Mouse (Mus musculus): ENCODE results near the gene Fam173b. TPM values are rescaled to one million over a fixed set of nuclear protein-coding genes. Genes with fewer than 3 reads are reported as not detected.
A peak's percentile ranks its signal among the peaks of the same experiment; 100 is the strongest.

The Fam173b gene
- total and polyA plus RNA-seq, 3 experiments: 24.5 to 33.8 (median 32.1) TPM

GRCm38 (mm10) chr15:31595651-31596050, 6.0 kb upstream of the Fam173b start:
- Histone ChIP-seq H3K27me3 (replicated peaks) (no peaks in the 10 kb centered on the region), H3K79me2 (replicated peaks; ENCODE audit: control insufficient read depth, extremely low read depth, insufficient read depth, poor library complexity, severe bottlenecking) (peaks cover 50% of the 10 kb centered on the region), H3K36me3 (replicated peaks in 1 of 2; ENCODE audit: control insufficient read depth in 1 of 2, insufficient read depth in 1 of 2, low read length in 1 of 2) (peaks cover 63 to 92% of the 10 kb centered on the region in 2 experiments), H3K4me2 (ENCODE audit: insufficient read depth, low read depth, poor library complexity, severe bottlenecking) (no peak overlapping the region), H3K27ac (ENCODE audit: insufficient read depth, low read depth) (no peak overlapping the region), H3K4me3 (replicated peaks in 1 of 3; ENCODE audit: low read depth in 2 of 3, low read length in 2 of 3, poor library complexity in 1 of 3) (no peak overlapping the region), H3K9ac (ENCODE audit: insufficient read depth, low read depth) (no peak overlapping the region), H3K4me1 (ENCODE audit: control insufficient read depth in 1 of 2, insufficient read depth in 2 of 2) (peaks cover 6 to 50% of the 10 kb centered on the region in 2 experiments), H3K9me3 (replicated peaks; ENCODE audit: low read length) (no peaks in the 10 kb centered on the region)
- DNase-seq (ENCODE audit: extremely low read depth): no peak
- dilution Hi-C loops (cut with MboI; ENCODE audit: extremely low pct_ligation_motif_present, extremely low pct_unique_long_range_greater_than_20kb, low sequenced_read_pairs) (no loop called here), in situ Hi-C loops (cut with MboI; ENCODE audit: low pct_ligation_motif_present, low pct_unique_long_range_greater_than_20kb, low sequenced_read_pairs) (no loop called here)
- no peak for TF ChIP-seq CHD1 (IDR thresholded peaks at IDR 0.05; ENCODE audit: low read depth, low read length)
- no peak for TF ChIP-seq MAZ (IDR thresholded peaks at IDR 0.05; ENCODE audit: low read depth, low read length)
- TF ChIP-seq RAD21 (IDR thresholded peaks at IDR 0.05; ENCODE audit: low read depth, low read length): no peak
- TF ChIP-seq POLR2A (IDR thresholded peaks at IDR 0.05; ENCODE audit: low read depth, low read length): no peak
- TF ChIP-seq JUND (conservative IDR thresholded peaks at IDR 0.05; ENCODE audit: low read depth, low read length): no peak
- TF ChIP-seq CTCF (conservative IDR thresholded peaks at IDR 0.05 in 1 of 2, IDR thresholded peaks at IDR 0.05 in 1 of 2; ENCODE audit: low read depth in 2 of 2, low read length in 2 of 2): no peak
- no peak for TF ChIP-seq TBP (conservative IDR thresholded peaks at IDR 0.05; ENCODE audit: low read depth, low read length)
- no peak for TF ChIP-seq GABPA (IDR thresholded peaks at IDR 0.05; ENCODE audit: insufficient replicate concordance, low read depth, low read length)
- TF ChIP-seq TCF12 (IDR thresholded peaks at IDR 0.05; ENCODE audit: low read depth, low read length): no peak
- no peak for TF ChIP-seq JUN (IDR thresholded peaks at IDR 0.05; ENCODE audit: insufficient read depth, low read depth, low read length)
- no peak for TF ChIP-seq EP300 (IDR thresholded peaks at IDR 0.05; ENCODE audit: low read length)
- TF ChIP-seq USF2 (conservative IDR thresholded peaks at IDR 0.05; ENCODE audit: low read depth, low read length): no peak
- no peak for TF ChIP-seq ETS1 (conservative IDR thresholded peaks at IDR 0.05; ENCODE audit: low read depth, low read length)
- TF ChIP-seq MYC (IDR thresholded peaks at IDR 0.05; ENCODE audit: low read depth, low read length): no peak
- no peak for TF ChIP-seq IRF4 (IDR thresholded peaks at IDR 0.05; ENCODE audit: low read depth, low read length)
- no peak for TF ChIP-seq POLR2AphosphoS2 (IDR thresholded peaks at IDR 0.05; ENCODE audit: low read depth, low read length)
- no peak for TF ChIP-seq BHLHE40 (IDR thresholded peaks at IDR 0.05; ENCODE audit: low read depth, low read length)

GRCm38 (mm10) chr15:31599834-31600233, 1.8 kb upstream of the Fam173b start:
- TF ChIP-seq SIN3A (IDR thresholded peaks at IDR 0.05; ENCODE audit: low read length) (0 out of 2 replicates have a peak, but pooled peaks have one; percentile 20), MYC (IDR thresholded peaks at IDR 0.05; ENCODE audit: low read depth, low read length) (no peak)
- H3K4me3 ChIP-seq (replicated peaks in 1 of 3; ENCODE audit: low read depth in 2 of 3, low read length in 2 of 3, poor library complexity in 1 of 3): peak overlapping the region; percentile 50 to 85 (median 76)
- peaks cover 11 to 58% of the 10 kb centered on the region in 2 experiments for H3K4me1 ChIP-seq (ENCODE audit: control insufficient read depth in 1 of 2, insufficient read depth in 2 of 2)
- H3K27ac ChIP-seq (ENCODE audit: insufficient read depth, low read depth): no peak overlapping the region
- no peaks in the 10 kb centered on the region for H3K9me3 ChIP-seq (replicated peaks; ENCODE audit: low read length)
- H3K27me3 ChIP-seq (replicated peaks): no peaks in the 10 kb centered on the region
- peak overlapping the region; percentile 74 for H3K9ac ChIP-seq (ENCODE audit: insufficient read depth, low read depth)
- DNase-seq (ENCODE audit: extremely low read depth): no peak
- dilution Hi-C loops (cut with MboI; ENCODE audit: extremely low pct_ligation_motif_present, extremely low pct_unique_long_range_greater_than_20kb, low sequenced_read_pairs) (no loop called here), in situ Hi-C loops (cut with MboI; ENCODE audit: low pct_ligation_motif_present, low pct_unique_long_range_greater_than_20kb, low sequenced_read_pairs) (no loop called here)
- peaks cover 22 to 57% of the 10 kb centered on the region in 2 experiments for H3K36me3 ChIP-seq (replicated peaks in 1 of 2; ENCODE audit: control insufficient read depth in 1 of 2, insufficient read depth in 1 of 2, low read length in 1 of 2)
- H3K4me2 ChIP-seq (ENCODE audit: insufficient read depth, low read depth, poor library complexity, severe bottlenecking): peak overlapping the region; percentile 94
- H3K79me2 ChIP-seq (replicated peaks; ENCODE audit: control insufficient read depth, extremely low read depth, insufficient read depth, poor library complexity, severe bottlenecking): peaks cover 63% of the 10 kb centered on the region

Measured in CH12.LX (cell line).